Mouse (Mus musculus): ENCODE measurements around the gene Fam219a. TPM values are rescaled to one million over a fixed set of nuclear protein-coding genes. Genes with fewer than 3 reads are reported as not detected.

Gene Fam219a
- 28.0 and 28.1 TPM in 2 replicates for polyA plus RNA-seq (2012; rRNA removed; ENCODE audit: low replicate concordance)

GRCm38 (mm10) chr4:41569411-41569885 lies at the start of gene Fam219a, which contains the start of gene Dnaic1:
Gene Fam219a, minus strand, starts transcription at chr4:41569538.
Gene Dnaic1, plus strand, starts transcription at chr4:41569775.

GRCm38 (mm10) chr4:41517233-41517632 lies 52.1 kb downstream of the Fam219a start, which contains the start of gene 1110017D15Rik:
Gene 1110017D15Rik, minus strand, starts transcription at chr4:41517333.

GRCm38 (mm10) chr4:41502986-41503412 lies 66.3 kb downstream of the Fam219a start, which contains the start of gene AI464131:
Gene AI464131, minus strand, starts transcription at chr4:41503076.

Other genes starting within 250 kb of the Fam219a start
- gene Ubap1, start 220.5 kb downstream of the Fam219a start, polyA plus RNA-seq (2012; rRNA removed; ENCODE audit: low replicate concordance): 34.9 and 47.2 TPM in 2 replicates
- gene Kif24, start 104.7 kb downstream of the Fam219a start, polyA plus RNA-seq (2012; rRNA removed; ENCODE audit: low replicate concordance): 0.27 and 1.3 TPM in 2 replicates
- 23.4 and 27.8 TPM in 2 replicates for gene Nudt2, start 104.4 kb downstream of the Fam219a start, polyA plus RNA-seq (2012; rRNA removed; ENCODE audit: low replicate concordance)
- gene AI464131, start 66.5 kb downstream of the Fam219a start, polyA plus RNA-seq (2012; rRNA removed; ENCODE audit: low replicate concordance): 15.4 and 32.5 TPM in 2 replicates
- gene 1110017D15Rik, start 52.2 kb downstream of the Fam219a start, polyA plus RNA-seq (2012; rRNA removed; ENCODE audit: low replicate concordance): 0.27 TPM in 1 of 2 replicates, not detected in the other
- 0.48 and 0.79 TPM in 2 replicates for gene Dnaic1, start 237 bp upstream of the Fam219a start, polyA plus RNA-seq (2012; rRNA removed; ENCODE audit: low replicate concordance)
- 11.0 and 13.5 TPM in 2 replicates for gene Enho, start 70.8 kb upstream of the Fam219a start, polyA plus RNA-seq (2012; rRNA removed; ENCODE audit: low replicate concordance)
- 2.4 and 3.0 TPM in 2 replicates for gene Cntfr, start 127.6 kb upstream of the Fam219a start, polyA plus RNA-seq (2012; rRNA removed; ENCODE audit: low replicate concordance)
- 80.9 and 150 TPM in 2 replicates for gene Il11ra1, start 130.5 kb upstream of the Fam219a start, polyA plus RNA-seq (2012; rRNA removed; ENCODE audit: low replicate concordance)
- 35.2 and 49.7 TPM in 2 replicates for gene Rpp25l, start 144.0 kb upstream of the Fam219a start, polyA plus RNA-seq (2012; rRNA removed; ENCODE audit: low replicate concordance)
- 44.0 and 82.9 TPM in 2 replicates for gene Dctn3, start 153.6 kb upstream of the Fam219a start, polyA plus RNA-seq (2012; rRNA removed; ENCODE audit: low replicate concordance)
- gene Arid3c, start 161.6 kb upstream of the Fam219a start, polyA plus RNA-seq (2012; rRNA removed; ENCODE audit: low replicate concordance): not detected in 2 replicates
- 66.8 and 101 TPM in 2 replicates for gene Galt, start 185.7 kb upstream of the Fam219a start, polyA plus RNA-seq (2012; rRNA removed; ENCODE audit: low replicate concordance)
- gene Sigmar1, start 186.6 kb upstream of the Fam219a start, polyA plus RNA-seq (2012; rRNA removed; ENCODE audit: low replicate concordance): 196 and 284 TPM in 2 replicates
- gene Ccl27a, start 204.7 kb upstream of the Fam219a start, polyA plus RNA-seq (2012; rRNA removed; ENCODE audit: low replicate concordance): 42.2 and 56.4 TPM in 2 replicates